Mouse (Mus musculus) kidney, postnatal 14 days (tissue): Measurements from ENCODE around the gene Gsta4.
"Not testable (repeated sequence)": the region's sequence is repeated elsewhere in the genome, so short reads cannot be mapped to it uniquely, and the experiment has no call there.

Experiments used
- DNase-seq: peaks from one replicate; pipeline ENCODE4 v3.0.0; 2022; ENCODE audit warnings: mixed read lengths

Gene Gsta4

GRCm38 (mm10) chr9:78182474-78182873 lies at the start of gene Gsta4:
Gene Gsta4 (plus strand): TSS chr9:78182774.
- not testable (repeated sequence) for DNase-seq

GRCm38 (mm10) chr9:78135658-78136057 lies 46.9 kb upstream of the Gsta4 start:
- no peak for DNase-seq

GRCm38 (mm10) chr9:78138044-78138676 lies 44.4 kb upstream of the Gsta4 start:
- no peak for DNase-seq

- no peak for DNase-seq
These were observed 43.1 kb upstream of the Gsta4 start for GRCm38 (mm10) chr9:78139463-78139862.

GRCm38 (mm10) chr9:78146099-78146498 lies 36.5 kb upstream of the Gsta4 start:
- DNase-seq, result no peak

GRCm38 (mm10) chr9:78146627-78147026 lies 35.9 kb upstream of the Gsta4 start:
- no peak for DNase-seq

- DNase-seq, result no peak
These were observed 34.4 kb upstream of the Gsta4 start for GRCm38 (mm10) chr9:78148149-78148548.

- DNase-seq, result not testable (repeated sequence)
These were observed 32.8 kb upstream of the Gsta4 start for GRCm38 (mm10) chr9:78149770-78150169.

- DNase-seq, result no peak
These were observed 28.2 kb upstream of the Gsta4 start for GRCm38 (mm10) chr9:78154211-78154977.

- no peak for DNase-seq
These were observed 25.4 kb upstream of the Gsta4 start for GRCm38 (mm10) chr9:78157221-78157620.

- no peak for DNase-seq
These were observed 19.3 kb upstream of the Gsta4 start for GRCm38 (mm10) chr9:78163291-78163690.

GRCm38 (mm10) chr9:78164741-78165140 lies 17.8 kb upstream of the Gsta4 start:
- DNase-seq, result no peak

- DNase-seq, result no peak
These were observed 17.1 kb upstream of the Gsta4 start for GRCm38 (mm10) chr9:78165454-78165853.

GRCm38 (mm10) chr9:78166694-78167452 lies 15.7 kb upstream of the Gsta4 start:
- no peak for DNase-seq

- no peak for DNase-seq
These were observed 15.1 kb upstream of the Gsta4 start for GRCm38 (mm10) chr9:78167453-78167969.

- DNase-seq, result no peak
These were observed 13.7 kb upstream of the Gsta4 start for GRCm38 (mm10) chr9:78168864-78169263.

- no peak for DNase-seq
These were observed 8.6 kb upstream of the Gsta4 start for GRCm38 (mm10) chr9:78174016-78174415.

GRCm38 (mm10) chr9:78174925-78175276 lies 7.7 kb upstream of the Gsta4 start:
- DNase-seq, result not testable (repeated sequence)

- DNase-seq, result peak; percentile 98
These were observed 7.0 kb upstream of the Gsta4 start for GRCm38 (mm10) chr9:78175277-78176200.

GRCm38 (mm10) chr9:78176201-78176727 lies 6.3 kb upstream of the Gsta4 start:
- peak; percentile 77 for DNase-seq

GRCm38 (mm10) chr9:78176831-78177230 lies 5.7 kb upstream of the Gsta4 start:
- peak; percentile 25 for DNase-seq

- DNase-seq, result no peak
These were observed 4.4 kb upstream of the Gsta4 start for GRCm38 (mm10) chr9:78178197-78178596.
